Comparison of ENCODE assay signal across 11 mouse cellular contexts in the genomic region with DNA sequence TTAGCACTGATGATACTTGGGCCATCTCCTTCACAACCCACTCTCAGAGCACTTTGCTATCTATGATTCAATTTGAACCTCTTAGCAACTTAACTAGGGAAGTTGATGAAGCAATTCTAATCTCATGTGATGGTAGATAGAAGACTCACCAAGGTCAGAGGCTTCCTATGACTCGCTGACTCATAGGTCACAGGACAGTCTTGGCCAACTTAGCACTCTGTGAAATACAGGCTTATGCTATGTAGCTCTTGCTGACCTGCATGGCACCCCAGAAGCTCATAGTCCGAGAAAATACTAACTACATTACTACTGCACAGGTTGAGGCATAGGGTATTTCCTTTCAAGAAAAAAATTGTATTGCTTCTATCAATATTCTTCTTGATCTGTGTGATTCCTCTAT.
"Had no signal": no experiment of that assay in that cellular context is flagged by ENCODE, and none has a peak within 500 bp of the region (broad histone marks: within the 10 kb centered on the region; RNA-seq: fewer than 3 reads in every experiment).

No protein-coding gene starts in this region.

- H3K27ac ChIP-seq: limb, embryonic 10.5 days; liver, embryonic 13.5 days; lung, embryonic 15.5 days; midbrain, embryonic 15.5 days; neural tube, embryonic 12.5 days; stomach, postnatal 0 days had no signal

- H3K27me3 ChIP-seq: liver, embryonic 13.5 days; lung, embryonic 15.5 days; midbrain, embryonic 15.5 days; neural tube, embryonic 12.5 days had no signal

- H3K4me2 ChIP-seq: liver, embryonic 13.5 days; lung, embryonic 15.5 days; midbrain, embryonic 15.5 days; neural tube, embryonic 12.5 days had no signal

- H3K9ac ChIP-seq: liver, embryonic 13.5 days; liver, postnatal 0 days; lung, embryonic 15.5 days; midbrain, embryonic 15.5 days; neural tube, embryonic 12.5 days had no signal

- H3K4me3 ChIP-seq: limb, embryonic 10.5 days; liver, embryonic 13.5 days; lung, embryonic 15.5 days; midbrain, embryonic 15.5 days; neural tube, embryonic 12.5 days had no signal

- DNase-seq: kidney, adult 8-10 months; kidney, postnatal 25 days; liver, embryonic 13.5 days; liver, postnatal 0 days; retina, postnatal 1 day; thymus, postnatal 4 days had no signal

- H3K9me3 ChIP-seq: limb, embryonic 10.5 days; liver, embryonic 13.5 days; lung, embryonic 15.5 days; midbrain, embryonic 15.5 days; neural tube, embryonic 12.5 days had no signal

- H3K4me1 ChIP-seq: limb, embryonic 10.5 days; liver, embryonic 13.5 days; lung, embryonic 15.5 days; neural tube, embryonic 12.5 days had no signal

- H3K36me3 ChIP-seq: limb, embryonic 10.5 days; liver, embryonic 13.5 days; lung, embryonic 15.5 days; midbrain, embryonic 15.5 days; neural tube, embryonic 12.5 days had no signal

- ATAC-seq: liver, postnatal 0 days; midbrain, embryonic 15.5 days had no signal
